Mouse (Mus musculus): ENCODE results near the gene Rhob. TPM values are rescaled to one million over a fixed set of nuclear protein-coding genes. Genes with fewer than 3 reads are reported as not detected.

Gene Rhob
- polyA plus RNA-seq, 1 experiment, result 91.4 TPM

DNA sequence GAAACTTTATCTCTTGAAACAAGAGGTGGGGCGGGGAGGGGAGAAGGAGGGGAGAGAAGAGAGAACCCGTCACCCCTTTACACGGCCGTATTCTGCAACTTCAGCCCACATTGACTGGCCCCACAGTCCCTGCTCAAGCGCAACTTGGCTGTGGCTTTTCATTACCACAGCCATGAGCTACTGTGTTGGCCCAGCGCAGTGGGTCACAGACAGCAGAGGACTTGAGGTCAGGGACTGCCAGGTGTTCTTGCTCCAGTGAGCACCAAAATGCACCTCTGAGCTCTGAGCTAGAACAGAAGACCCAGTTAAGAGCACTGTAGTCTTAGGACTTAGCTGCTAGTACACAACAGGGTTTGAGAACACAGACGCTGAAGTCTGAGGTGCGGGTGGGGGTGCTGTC is 41.4 kb downstream of the Rhob start:
- Histone ChIP-seq H3K4me1 (replicated peaks; ENCODE audit: control insufficient read depth, insufficient read depth, low read length) (no peaks in the 10 kb centered on the region), H3K27me3 (ENCODE audit: control insufficient read depth, insufficient read depth, low read length) (no peaks in the 10 kb centered on the region), H3K36me3 (ENCODE audit: control insufficient read depth, insufficient read depth, low read length) (no peaks in the 10 kb centered on the region), H3K4me3 (ENCODE audit: control insufficient read depth, insufficient read depth, low read length) (no peak overlapping the region), H3K27ac (ENCODE audit: control insufficient read depth, insufficient read depth, low read length) (no peak overlapping the region)
- DNase-seq, result no peak
- WGBS, result 44% methylated on average over 8 of the region's 8 CpGs
- TF ChIP-seq CTCF (IDR thresholded peaks at IDR 0.05; ENCODE audit: borderline replicate concordance, control insufficient read depth, extremely low read depth, insufficient read depth, low read length, poor library complexity) (no peak), POLR2A (IDR thresholded peaks at IDR 0.05; ENCODE audit: control insufficient read depth, extremely low read depth, insufficient read depth, low read length, poor library complexity) (no peak)

DNA sequence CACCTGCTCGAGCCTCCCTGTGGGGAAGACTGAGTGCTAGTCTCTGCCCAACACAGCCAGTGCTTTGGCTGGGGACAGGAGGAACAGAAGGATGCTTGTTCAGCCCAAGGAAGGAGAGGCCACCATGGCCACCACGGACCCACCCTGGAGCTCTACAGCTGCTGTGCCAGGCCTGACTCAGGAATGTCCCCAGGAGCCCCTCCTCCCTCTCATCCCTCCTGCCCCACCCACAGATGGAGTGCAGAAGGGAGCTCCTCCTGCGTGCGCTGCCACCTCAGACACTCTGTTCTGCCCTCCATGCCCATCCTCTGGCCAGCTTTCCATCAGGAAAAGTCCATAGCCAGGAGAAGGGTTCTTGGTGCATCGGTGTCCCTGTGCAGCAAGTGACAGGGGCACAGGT is 42.8 kb downstream of the Rhob start:
- no peak for TF ChIP-seq POLR2A (IDR thresholded peaks at IDR 0.05; ENCODE audit: control insufficient read depth, extremely low read depth, insufficient read depth, low read length, poor library complexity)
- no peak for TF ChIP-seq CTCF (IDR thresholded peaks at IDR 0.05; ENCODE audit: borderline replicate concordance, control insufficient read depth, extremely low read depth, insufficient read depth, low read length, poor library complexity)
- no peaks in the 10 kb centered on the region for H3K27me3 ChIP-seq (ENCODE audit: control insufficient read depth, insufficient read depth, low read length)
- 86% methylated on average over 5 of the region's 5 CpGs for WGBS
- H3K27ac ChIP-seq (ENCODE audit: control insufficient read depth, insufficient read depth, low read length), result no peak overlapping the region
- no peak for DNase-seq
- H3K36me3 ChIP-seq (ENCODE audit: control insufficient read depth, insufficient read depth, low read length), result no peaks in the 10 kb centered on the region
- no peak overlapping the region for H3K4me3 ChIP-seq (ENCODE audit: control insufficient read depth, insufficient read depth, low read length)
- H3K4me1 ChIP-seq (replicated peaks; ENCODE audit: control insufficient read depth, insufficient read depth, low read length), result no peaks in the 10 kb centered on the region

GRCm38 (mm10) chr12:8455046-8455445 is 44.8 kb downstream of the Rhob start:
- Histone ChIP-seq H3K36me3 (ENCODE audit: control insufficient read depth, insufficient read depth, low read length) (no peaks in the 10 kb centered on the region), H3K27ac (ENCODE audit: control insufficient read depth, insufficient read depth, low read length) (no peak overlapping the region), H3K27me3 (ENCODE audit: control insufficient read depth, insufficient read depth, low read length) (no peaks in the 10 kb centered on the region), H3K4me3 (ENCODE audit: control insufficient read depth, insufficient read depth, low read length) (no peak overlapping the region), H3K4me1 (replicated peaks; ENCODE audit: control insufficient read depth, insufficient read depth, low read length) (no peaks in the 10 kb centered on the region)
- no peak for TF ChIP-seq CTCF (IDR thresholded peaks at IDR 0.05; ENCODE audit: borderline replicate concordance, control insufficient read depth, extremely low read depth, insufficient read depth, low read length, poor library complexity)
- no peak for TF ChIP-seq POLR2A (IDR thresholded peaks at IDR 0.05; ENCODE audit: control insufficient read depth, extremely low read depth, insufficient read depth, low read length, poor library complexity)
- DNase-seq, result no peak
- 44% methylated on average over 2 of the region's 2 CpGs for WGBS

DNA sequence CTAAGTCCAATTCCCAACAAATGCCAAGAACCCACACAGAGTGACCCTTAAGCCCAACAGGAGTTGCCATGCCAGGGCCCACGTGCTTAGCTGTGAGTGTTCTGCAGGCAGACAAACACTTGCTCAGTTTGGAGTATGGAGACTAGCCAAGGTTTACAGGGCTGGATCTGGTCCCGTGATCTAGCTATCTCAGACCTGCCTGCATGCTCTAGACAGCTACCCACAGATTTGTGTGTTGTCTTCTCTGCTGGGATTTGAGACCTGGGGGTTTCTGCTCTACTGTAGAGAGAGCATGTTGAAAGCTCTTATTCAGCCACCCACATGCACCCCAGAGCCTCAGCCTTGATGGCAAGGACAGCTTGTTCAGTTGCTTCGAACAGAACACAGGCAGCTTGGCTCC is 45.3 kb downstream of the Rhob start:
- DNase-seq, result no peak
- no peaks in the 10 kb centered on the region for H3K36me3 ChIP-seq (ENCODE audit: control insufficient read depth, insufficient read depth, low read length)
- H3K4me3 ChIP-seq (ENCODE audit: control insufficient read depth, insufficient read depth, low read length), result no peak overlapping the region
- no peaks in the 10 kb centered on the region for H3K4me1 ChIP-seq (replicated peaks; ENCODE audit: control insufficient read depth, insufficient read depth, low read length)
- WGBS, result 92% methylated on average over 3 of the region's 3 CpGs
- TF ChIP-seq CTCF (IDR thresholded peaks at IDR 0.05; ENCODE audit: borderline replicate concordance, control insufficient read depth, extremely low read depth, insufficient read depth, low read length, poor library complexity), result no peak
- TF ChIP-seq POLR2A (IDR thresholded peaks at IDR 0.05; ENCODE audit: control insufficient read depth, extremely low read depth, insufficient read depth, low read length, poor library complexity), result no peak
- no peak overlapping the region for H3K27ac ChIP-seq (ENCODE audit: control insufficient read depth, insufficient read depth, low read length)
- no peaks in the 10 kb centered on the region for H3K27me3 ChIP-seq (ENCODE audit: control insufficient read depth, insufficient read depth, low read length)

GRCm38 (mm10) chr12:8452766-8453621 is 46.8 kb downstream of the Rhob start:
- no peaks in the 10 kb centered on the region for H3K36me3 ChIP-seq (ENCODE audit: control insufficient read depth, insufficient read depth, low read length)
- H3K27me3 ChIP-seq (ENCODE audit: control insufficient read depth, insufficient read depth, low read length), result no peaks in the 10 kb centered on the region
- WGBS, result 94% methylated on average over 7 of the region's 7 CpGs
- DNase-seq, result no peak
- no peak overlapping the region for H3K27ac ChIP-seq (ENCODE audit: control insufficient read depth, insufficient read depth, low read length)
- TF ChIP-seq POLR2A (IDR thresholded peaks at IDR 0.05; ENCODE audit: control insufficient read depth, extremely low read depth, insufficient read depth, low read length, poor library complexity) (no peak), CTCF (IDR thresholded peaks at IDR 0.05; ENCODE audit: borderline replicate concordance, control insufficient read depth, extremely low read depth, insufficient read depth, low read length, poor library complexity) (no peak)
- no peaks in the 10 kb centered on the region for H3K4me1 ChIP-seq (replicated peaks; ENCODE audit: control insufficient read depth, insufficient read depth, low read length)
- H3K4me3 ChIP-seq (ENCODE audit: control insufficient read depth, insufficient read depth, low read length), result no peak overlapping the region

GRCm38 (mm10) chr12:8451571-8452485 is 48.0 kb downstream of the Rhob start:
- H3K4me3 ChIP-seq (ENCODE audit: control insufficient read depth, insufficient read depth, low read length), result no peak overlapping the region
- TF ChIP-seq POLR2A (IDR thresholded peaks at IDR 0.05; ENCODE audit: control insufficient read depth, extremely low read depth, insufficient read depth, low read length, poor library complexity) (no peak), CTCF (IDR thresholded peaks at IDR 0.05; ENCODE audit: borderline replicate concordance, control insufficient read depth, extremely low read depth, insufficient read depth, low read length, poor library complexity) (no peak)
- no peaks in the 10 kb centered on the region for H3K36me3 ChIP-seq (ENCODE audit: control insufficient read depth, insufficient read depth, low read length)
- H3K27me3 ChIP-seq (ENCODE audit: control insufficient read depth, insufficient read depth, low read length), result no peaks in the 10 kb centered on the region
- DNase-seq, result no peak
- no peak overlapping the region for H3K27ac ChIP-seq (ENCODE audit: control insufficient read depth, insufficient read depth, low read length)
- WGBS, result 92% methylated on average over 7 of the region's 7 CpGs
- H3K4me1 ChIP-seq (replicated peaks; ENCODE audit: control insufficient read depth, insufficient read depth, low read length), result no peaks in the 10 kb centered on the region

Measured in thymus, adult 2 months (tissue).